Mouse (Mus musculus): ENCODE measurements at regions not wholly inside any gene's neighbourhood (a gene's known extent, or its start where the extent isn't known, plus 50 kb on each side); places are given as distances from the start of the nearest gene placed in this dataset.

GRCm38 (mm10) chr2:178565368-178565818 lies 135.1 kb downstream of the Cdh26 start:
- Histone ChIP-seq H3K27ac (ENCODE audit: insufficient read depth, low read length) (no peak overlapping the region), H3K4me3 (ENCODE audit: insufficient read depth, low read length) (no peak overlapping the region), H3K4me1 (ENCODE audit: control insufficient read depth, insufficient read depth, low read length) (peaks cover 4% of the 10 kb centered on the region)
- no peak for TF ChIP-seq CTCF (IDR thresholded peaks at IDR 0.05; ENCODE audit: extremely low read depth, insufficient read depth, low read length)
- TF ChIP-seq POLR2A (IDR thresholded peaks at IDR 0.05; ENCODE audit: extremely low read depth, insufficient read depth, low read length): no peak

- Histone ChIP-seq H3K4me3 (ENCODE audit: insufficient read depth, low read length) (no peak overlapping the region), H3K27ac (ENCODE audit: insufficient read depth, low read length) (no peak overlapping the region), H3K4me1 (ENCODE audit: control insufficient read depth, insufficient read depth, low read length) (peaks cover 4% of the 10 kb centered on the region)
- TF ChIP-seq CTCF (IDR thresholded peaks at IDR 0.05; ENCODE audit: extremely low read depth, insufficient read depth, low read length) (no peak), POLR2A (IDR thresholded peaks at IDR 0.05; ENCODE audit: extremely low read depth, insufficient read depth, low read length) (no peak)
These were observed 137.2 kb downstream of the Cdh26 start for GRCm38 (mm10) chr2:178567493-178567892.

- Histone ChIP-seq H3K4me1 (ENCODE audit: control insufficient read depth, insufficient read depth, low read length) (no peaks in the 10 kb centered on the region), H3K4me3 (ENCODE audit: insufficient read depth, low read length) (no peak overlapping the region), H3K27ac (ENCODE audit: insufficient read depth, low read length) (no peak overlapping the region)
- no peak for TF ChIP-seq CTCF (IDR thresholded peaks at IDR 0.05; ENCODE audit: extremely low read depth, insufficient read depth, low read length)
- no peak for TF ChIP-seq POLR2A (IDR thresholded peaks at IDR 0.05; ENCODE audit: extremely low read depth, insufficient read depth, low read length)
These were observed 142.0 kb downstream of the Cdh26 start for GRCm38 (mm10) chr2:178572301-178572700.

GRCm38 (mm10) chr2:178574859-178575258 lies 144.5 kb downstream of the Cdh26 start:
- TF ChIP-seq CTCF (IDR thresholded peaks at IDR 0.05; ENCODE audit: extremely low read depth, insufficient read depth, low read length) (peak; percentile 33; the same call in 1 of the 2 replicates), POLR2A (IDR thresholded peaks at IDR 0.05; ENCODE audit: extremely low read depth, insufficient read depth, low read length) (no peak)
- H3K4me3 ChIP-seq (ENCODE audit: insufficient read depth, low read length): no peak overlapping the region
- no peak overlapping the region for H3K27ac ChIP-seq (ENCODE audit: insufficient read depth, low read length)
- H3K4me1 ChIP-seq (ENCODE audit: control insufficient read depth, insufficient read depth, low read length): no peaks in the 10 kb centered on the region

- no peak for TF ChIP-seq CTCF (IDR thresholded peaks at IDR 0.05; ENCODE audit: extremely low read depth, insufficient read depth, low read length)
- no peak for TF ChIP-seq POLR2A (IDR thresholded peaks at IDR 0.05; ENCODE audit: extremely low read depth, insufficient read depth, low read length)
- Histone ChIP-seq H3K4me3 (ENCODE audit: insufficient read depth, low read length) (no peak overlapping the region), H3K27ac (ENCODE audit: insufficient read depth, low read length) (no peak overlapping the region), H3K4me1 (ENCODE audit: control insufficient read depth, insufficient read depth, low read length) (no peaks in the 10 kb centered on the region)
These were observed 145.1 kb downstream of the Cdh26 start for GRCm38 (mm10) chr2:178575403-178575802.

GRCm38 (mm10) chr2:178576067-178576466 lies 145.7 kb downstream of the Cdh26 start:
- Histone ChIP-seq H3K4me3 (ENCODE audit: insufficient read depth, low read length) (no peak overlapping the region), H3K4me1 (ENCODE audit: control insufficient read depth, insufficient read depth, low read length) (no peaks in the 10 kb centered on the region), H3K27ac (ENCODE audit: insufficient read depth, low read length) (no peak overlapping the region)
- TF ChIP-seq CTCF (IDR thresholded peaks at IDR 0.05; ENCODE audit: extremely low read depth, insufficient read depth, low read length) (no peak), POLR2A (IDR thresholded peaks at IDR 0.05; ENCODE audit: extremely low read depth, insufficient read depth, low read length) (no peak)

GRCm38 (mm10) chr2:178579571-178579970 lies 149.2 kb downstream of the Cdh26 start:
- Histone ChIP-seq H3K4me3 (ENCODE audit: insufficient read depth, low read length) (no peak overlapping the region), H3K4me1 (ENCODE audit: control insufficient read depth, insufficient read depth, low read length) (no peaks in the 10 kb centered on the region), H3K27ac (ENCODE audit: insufficient read depth, low read length) (no peak overlapping the region)
- TF ChIP-seq POLR2A (IDR thresholded peaks at IDR 0.05; ENCODE audit: extremely low read depth, insufficient read depth, low read length) (no peak), CTCF (IDR thresholded peaks at IDR 0.05; ENCODE audit: extremely low read depth, insufficient read depth, low read length) (no peak)

- Histone ChIP-seq H3K27ac (ENCODE audit: insufficient read depth, low read length) (no peak overlapping the region), H3K4me1 (ENCODE audit: control insufficient read depth, insufficient read depth, low read length) (no peaks in the 10 kb centered on the region), H3K4me3 (ENCODE audit: insufficient read depth, low read length) (no peak overlapping the region)
- TF ChIP-seq POLR2A (IDR thresholded peaks at IDR 0.05; ENCODE audit: extremely low read depth, insufficient read depth, low read length): no peak
These were observed 151.0 kb downstream of the Cdh26 start for GRCm38 (mm10) chr2:178581306-178581705.

- TF ChIP-seq CTCF (IDR thresholded peaks at IDR 0.05; ENCODE audit: extremely low read depth, insufficient read depth, low read length) (no peak), POLR2A (IDR thresholded peaks at IDR 0.05; ENCODE audit: extremely low read depth, insufficient read depth, low read length) (no peak)
- Histone ChIP-seq H3K4me3 (ENCODE audit: insufficient read depth, low read length) (no peak overlapping the region), H3K27ac (ENCODE audit: insufficient read depth, low read length) (no peak overlapping the region)
These were observed 154.7 kb downstream of the Cdh26 start for GRCm38 (mm10) chr2:178584970-178585566.

GRCm38 (mm10) chr2:178587134-178587636 lies 156.9 kb downstream of the Cdh26 start:
- no peak overlapping the region for H3K4me3 ChIP-seq (ENCODE audit: insufficient read depth, low read length)

More at GRCm38 (mm10) chr2:178584970-178585566, 154.7 kb downstream of the Cdh26 start:
- H3K4me1 ChIP-seq (ENCODE audit: control insufficient read depth, insufficient read depth, low read length): no peaks in the 10 kb centered on the region

More at GRCm38 (mm10) chr2:178587134-178587636, 156.9 kb downstream of the Cdh26 start:
- no peak overlapping the region for H3K27ac ChIP-seq (ENCODE audit: insufficient read depth, low read length)
- no peaks in the 10 kb centered on the region for H3K4me1 ChIP-seq (ENCODE audit: control insufficient read depth, insufficient read depth, low read length)
- TF ChIP-seq CTCF (IDR thresholded peaks at IDR 0.05; ENCODE audit: extremely low read depth, insufficient read depth, low read length) (no peak), POLR2A (IDR thresholded peaks at IDR 0.05; ENCODE audit: extremely low read depth, insufficient read depth, low read length) (no peak)
